Mouse (Mus musculus) ES-Bruce4 (cell line): Measurements from ENCODE around the gene Gm7324.
"Not testable (repeated sequence)": the region's sequence is repeated elsewhere in the genome, so short reads cannot be mapped to it uniquely, and the experiment has no call there.

ENCODE experiments used
- CTCF ChIP-seq: IDR thresholded peaks from one replicate; pipeline ENCODE4 v1.8.1; 2011; ENCODE audit warnings: low read depth, low read length
- EP300 ChIP-seq: IDR thresholded peaks from 2 replicates; pipeline ENCODE4 v1.6.1; 2011; ENCODE audit warnings: low read depth, low read length; ENCODE audit not compliant: insufficient read depth
- POLR2A ChIP-seq: IDR thresholded peaks from one replicate; pipeline ENCODE4 v1.8.1; 2011; ENCODE audit warnings: low read length; ENCODE audit not compliant: insufficient read depth

DNA sequence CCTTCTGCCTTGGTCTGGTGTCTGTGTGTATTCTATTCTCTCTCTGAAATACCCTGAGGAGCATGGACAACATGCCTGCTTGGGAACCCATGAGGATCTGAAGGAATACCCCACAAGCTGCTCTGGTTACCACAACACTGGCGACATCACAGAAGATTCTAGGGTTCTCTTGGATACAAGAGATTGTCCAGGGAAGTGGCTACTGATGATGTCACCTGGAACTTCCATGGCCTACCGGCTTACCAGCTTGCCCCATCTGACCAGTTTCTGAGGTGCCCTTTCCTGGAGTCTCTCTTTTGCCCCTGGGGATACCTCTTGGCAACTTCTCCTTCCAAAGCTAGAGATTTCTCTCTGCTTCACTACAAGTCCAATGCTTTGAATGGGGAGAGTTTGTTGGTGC, 20.5 kb upstream of the Gm7324 start, which contains the start of gene Gm8165:
- not testable (repeated sequence) for TF ChIP-seq CTCF, POLR2A, EP300
